Mouse (Mus musculus) NIH3T3 (cell line): Measurements from ENCODE around the gene Acp7.

Source experiments
- DNase-seq: peaks from one replicate; pipeline ENCODE4 v3.0.0-alpha.2; 2012; ENCODE audit warnings: low read depth

Acp7 gene

DNA sequence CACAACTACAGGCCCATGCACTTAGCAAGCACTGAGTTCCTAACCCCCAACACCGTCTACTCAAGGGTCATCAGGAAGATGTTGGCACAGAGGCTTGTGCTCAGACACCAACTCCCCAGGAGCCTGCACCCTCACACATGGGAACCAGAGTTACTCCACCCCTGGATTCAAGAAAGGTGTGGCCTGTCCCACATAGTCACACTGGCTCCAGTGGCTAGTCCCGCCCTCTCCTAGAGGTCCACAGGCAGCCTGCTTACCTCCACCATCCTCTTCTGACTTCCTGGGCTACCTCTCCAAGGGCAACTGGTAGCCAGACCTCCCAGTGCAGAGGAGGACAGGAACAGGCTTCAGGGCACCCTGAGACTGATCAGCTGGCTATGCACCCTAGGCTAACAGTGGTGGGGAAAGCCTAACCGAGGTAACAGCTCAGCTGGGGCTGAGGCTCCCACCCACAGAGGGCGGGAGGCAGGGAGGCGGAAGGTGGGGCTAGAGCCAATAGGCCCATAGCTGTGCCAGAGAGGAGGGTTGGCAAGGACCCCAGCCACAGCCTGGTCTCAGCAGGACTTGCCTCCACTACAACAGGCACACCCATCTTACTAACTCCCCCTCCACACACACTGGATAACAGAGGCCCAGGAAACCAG is 54.7 kb downstream of the Acp7 start:
- DNase-seq: peak; percentile 90

DNA sequence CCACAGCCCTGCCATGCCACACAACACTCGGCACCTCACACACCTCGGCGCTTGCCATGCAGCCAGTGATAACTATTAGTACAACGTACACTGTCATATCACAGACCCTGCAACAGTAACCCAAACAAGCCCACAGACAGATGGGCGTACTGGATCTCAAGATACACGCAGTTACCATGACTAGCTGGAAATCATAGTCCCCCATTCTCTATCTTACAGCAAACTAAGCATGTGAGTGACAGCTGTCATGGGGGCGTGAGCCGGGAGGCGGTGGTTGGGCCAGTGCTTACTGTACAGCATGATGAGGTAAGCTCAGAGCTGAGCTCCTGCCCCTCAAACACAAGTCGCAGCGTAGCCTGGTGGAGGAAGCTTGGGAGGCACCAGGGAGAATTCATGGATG is 55.5 kb downstream of the Acp7 start:
- no peak for DNase-seq

DNA sequence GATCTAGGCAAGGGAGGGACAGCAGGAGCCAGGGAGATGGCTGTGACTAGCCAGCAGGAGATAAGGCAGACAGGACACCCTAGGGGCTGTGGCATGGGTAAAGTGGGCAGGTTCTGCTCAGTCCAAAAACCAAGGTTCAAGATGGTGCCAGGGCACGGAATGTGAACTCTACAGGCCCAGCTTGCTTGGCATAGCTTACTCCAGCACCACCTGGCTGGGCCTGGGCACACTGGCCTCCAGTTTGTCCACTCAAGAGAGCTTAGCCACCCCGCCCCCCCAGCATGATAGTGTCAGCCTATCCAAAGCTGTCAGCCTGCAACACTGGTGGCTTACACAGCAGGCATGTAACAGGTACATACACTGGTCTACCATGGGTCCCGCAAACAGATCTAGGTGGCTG is 57.9 kb downstream of the Acp7 start:
- no peak for DNase-seq

DNA sequence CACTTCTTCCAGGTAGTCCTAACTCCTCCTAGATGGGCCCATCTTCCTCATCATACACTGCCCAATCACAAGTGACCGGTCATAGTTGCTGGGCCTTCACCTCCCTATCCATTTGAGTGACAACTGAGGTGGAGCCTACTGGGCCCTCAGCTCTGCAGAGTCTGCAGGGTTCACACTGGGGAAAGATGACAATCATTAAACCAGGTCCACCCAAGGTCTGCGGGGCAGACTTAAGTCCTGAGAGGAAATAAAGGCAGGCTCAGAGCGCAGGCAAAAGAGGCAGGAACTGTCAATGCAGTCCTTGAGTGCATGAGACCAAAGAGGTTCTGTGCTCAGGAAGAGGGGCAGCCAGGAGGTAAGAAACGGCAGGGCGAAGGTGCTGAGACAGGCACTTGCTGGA is 58.4 kb downstream of the Acp7 start:
- DNase-seq: no peak

DNA sequence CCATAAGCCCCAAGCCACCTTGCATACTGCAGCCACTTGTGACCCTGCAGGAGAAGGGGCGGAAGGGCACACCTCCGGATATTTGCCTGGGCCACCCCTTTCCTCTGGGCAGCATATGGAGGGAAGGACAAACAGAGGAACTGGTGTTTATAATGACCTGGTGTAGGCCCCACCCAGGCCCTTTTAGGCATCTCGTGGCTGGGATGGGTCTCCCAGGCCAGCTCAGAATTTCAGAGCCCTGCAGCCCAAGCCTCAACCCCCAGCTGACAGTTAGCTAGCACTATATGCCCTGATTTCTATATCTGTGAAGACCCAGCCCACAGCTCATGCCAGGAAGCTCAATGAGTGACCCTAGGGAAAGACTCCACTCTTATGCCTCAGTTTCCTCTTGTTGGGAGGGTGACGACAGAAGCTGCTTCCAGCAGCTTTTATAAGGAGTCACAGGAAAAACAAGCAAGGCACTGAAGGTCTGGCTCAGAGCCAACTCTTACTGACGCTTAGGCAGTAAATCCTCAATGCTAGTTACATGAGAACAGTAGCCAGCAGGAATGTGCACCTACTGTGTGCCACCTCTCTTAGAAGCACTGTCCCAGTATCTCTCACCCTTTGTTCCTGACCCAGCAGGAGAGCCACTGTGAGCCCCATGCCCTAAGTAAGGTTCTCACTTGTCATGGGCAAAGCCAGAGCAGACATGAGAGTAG is 60.0 kb downstream of the Acp7 start:
- peak; percentile 38 for DNase-seq

DNA sequence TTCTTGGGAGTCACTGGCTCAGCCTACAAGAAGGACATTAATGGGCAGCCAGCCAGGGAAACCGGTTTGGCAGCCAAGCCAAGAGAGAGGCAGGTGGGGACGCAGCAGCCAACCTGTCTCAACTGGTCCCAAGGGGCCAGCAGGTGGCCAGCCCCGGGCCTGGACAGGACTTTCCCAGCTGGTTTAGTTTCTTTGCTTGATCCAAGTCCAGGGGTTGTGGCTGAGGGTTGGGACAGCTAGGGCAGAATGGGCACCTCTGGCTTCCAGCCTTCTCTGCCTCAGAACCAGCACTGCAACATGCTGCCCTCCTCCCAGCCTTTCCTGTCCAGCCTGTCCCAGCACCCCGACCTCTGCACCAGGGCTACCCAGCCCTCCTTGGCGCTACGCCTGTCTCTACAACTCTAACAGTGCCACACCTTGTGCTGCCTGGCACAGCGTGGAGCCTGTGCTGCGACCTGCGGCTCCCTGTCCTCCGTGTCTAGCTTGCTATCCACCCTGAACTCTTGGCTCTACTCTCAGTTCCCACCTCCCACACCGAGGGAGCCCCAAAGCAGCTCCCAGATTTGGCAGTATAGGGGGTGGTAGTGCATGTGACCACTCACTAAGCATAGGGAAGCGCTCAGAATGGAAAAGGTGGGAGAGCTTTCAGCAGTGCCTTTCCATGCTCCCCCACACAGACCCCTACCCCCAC is 60.7 kb downstream of the Acp7 start:
- DNase-seq: peak; percentile 14

DNA sequence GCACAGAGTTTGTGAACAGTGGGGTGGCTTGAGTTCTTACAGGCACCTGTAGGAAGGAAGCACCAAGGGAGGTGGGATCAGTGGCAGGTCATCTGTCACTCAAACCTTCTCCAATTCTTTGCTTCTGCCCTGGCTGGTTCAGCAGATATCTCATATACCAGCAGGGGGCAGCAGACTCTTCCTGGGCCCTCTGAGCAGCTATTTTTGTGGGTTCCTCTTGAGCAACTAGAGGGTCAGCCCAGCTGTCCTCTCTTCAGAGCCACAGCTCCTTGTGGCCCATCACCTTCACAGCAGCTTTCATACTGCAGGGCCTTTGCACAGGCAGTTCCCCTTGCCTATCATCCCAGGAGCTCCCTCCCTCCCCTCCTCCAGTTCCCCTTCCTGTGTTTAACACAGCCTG is 62.9 kb downstream of the Acp7 start:
- peak; percentile 85 for DNase-seq

DNA sequence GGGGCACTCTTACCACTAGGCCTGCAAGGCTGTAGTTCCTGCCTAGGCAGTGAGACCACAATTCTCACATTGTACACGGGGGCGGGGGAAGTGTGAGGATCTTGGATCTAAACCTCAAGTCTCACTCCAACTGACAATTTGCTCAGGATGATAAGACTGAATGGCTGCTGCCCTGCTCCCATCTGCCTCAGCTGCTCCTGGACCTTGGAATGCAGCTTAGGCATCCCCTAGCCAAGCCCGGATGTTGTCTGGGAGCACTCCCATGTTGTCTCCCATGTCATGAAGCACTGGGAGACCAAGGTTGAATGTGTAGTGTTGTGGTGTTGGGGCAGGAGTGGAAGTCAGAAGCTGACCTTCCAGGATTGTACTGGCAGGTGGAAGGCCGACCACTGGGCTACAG is 63.6 kb downstream of the Acp7 start:
- DNase-seq: no peak

DNA sequence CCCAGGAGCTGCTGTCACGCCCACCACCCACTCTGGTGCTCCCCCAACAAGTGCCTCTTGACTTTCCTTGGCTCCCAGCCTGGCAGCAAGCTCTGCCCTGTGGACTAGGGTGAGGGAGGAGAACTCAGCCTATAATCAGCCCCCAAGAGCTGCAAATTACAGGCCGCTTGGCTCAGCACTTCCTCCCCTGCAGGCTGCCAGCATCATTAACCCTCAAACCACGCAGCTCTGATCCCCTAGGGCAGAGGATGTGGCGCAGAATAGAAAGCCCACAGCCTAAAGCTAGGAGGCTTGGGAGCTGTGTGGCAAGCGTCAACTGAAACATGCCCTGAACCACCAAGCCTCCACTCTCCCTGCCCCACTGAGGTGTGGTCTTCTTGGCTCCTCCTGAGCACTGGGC is 65.7 kb downstream of the Acp7 start:
- no peak for DNase-seq

DNA sequence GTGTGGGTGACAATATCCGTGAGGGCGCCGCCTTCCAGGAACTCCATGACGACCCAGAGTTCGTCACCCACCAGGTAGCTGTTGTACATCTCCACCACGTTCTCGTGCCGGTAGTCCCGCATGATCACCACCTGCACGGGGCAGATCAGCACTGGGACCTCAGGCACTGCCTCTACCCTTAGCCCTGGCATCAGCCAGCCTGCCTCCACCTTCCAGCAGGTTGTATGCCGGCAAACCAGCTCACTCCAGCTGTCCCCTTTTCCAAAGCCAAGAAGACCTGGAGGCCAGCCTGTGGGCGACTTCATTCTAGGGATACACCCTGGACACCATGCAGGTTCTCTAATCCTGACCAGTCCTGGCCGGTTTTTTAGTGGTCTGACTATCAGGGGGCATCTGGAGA is 68.2 kb downstream of the Acp7 start:
- DNase-seq: no peak

DNA sequence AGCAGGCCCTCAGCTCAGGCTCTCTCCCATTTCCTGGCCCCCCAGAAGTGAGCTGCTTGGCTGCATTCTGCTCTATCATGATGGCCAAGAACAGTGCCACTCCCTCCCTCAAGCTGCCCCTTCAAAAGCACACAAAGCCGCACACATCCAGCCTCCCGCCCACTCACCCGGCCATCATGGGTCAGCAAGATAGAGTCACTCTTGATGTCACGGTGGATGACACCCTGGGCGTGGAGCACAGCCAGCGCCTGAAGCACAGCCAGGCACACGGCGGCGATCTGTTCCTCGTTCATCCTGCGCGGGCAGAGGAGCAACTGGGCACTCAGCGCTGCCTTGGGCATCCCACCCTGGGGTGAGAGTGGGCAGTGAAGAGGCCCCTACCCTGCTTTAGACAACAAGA is 68.8 kb downstream of the Acp7 start:
- DNase-seq: no peak

DNA sequence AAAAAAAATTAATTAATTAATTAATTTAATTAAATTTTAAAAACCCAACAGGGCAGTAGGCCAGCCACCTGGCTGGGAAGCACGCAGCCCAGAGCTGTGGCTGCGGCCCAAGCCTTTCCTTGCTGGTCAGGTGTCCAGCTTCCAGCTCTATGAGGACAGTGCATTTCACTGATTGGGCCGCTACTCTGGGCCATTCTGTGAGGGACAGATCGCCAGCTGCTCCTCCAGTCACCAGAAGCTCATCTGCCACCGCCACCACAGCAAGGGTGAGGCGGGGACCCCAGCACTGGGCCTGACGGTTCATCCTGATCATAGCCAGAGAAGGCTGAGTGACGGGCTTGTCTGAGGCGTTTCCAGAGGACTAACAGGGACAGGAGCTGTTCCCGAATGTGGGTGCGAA is 69.2 kb downstream of the Acp7 start:
- DNase-seq: no peak

DNA sequence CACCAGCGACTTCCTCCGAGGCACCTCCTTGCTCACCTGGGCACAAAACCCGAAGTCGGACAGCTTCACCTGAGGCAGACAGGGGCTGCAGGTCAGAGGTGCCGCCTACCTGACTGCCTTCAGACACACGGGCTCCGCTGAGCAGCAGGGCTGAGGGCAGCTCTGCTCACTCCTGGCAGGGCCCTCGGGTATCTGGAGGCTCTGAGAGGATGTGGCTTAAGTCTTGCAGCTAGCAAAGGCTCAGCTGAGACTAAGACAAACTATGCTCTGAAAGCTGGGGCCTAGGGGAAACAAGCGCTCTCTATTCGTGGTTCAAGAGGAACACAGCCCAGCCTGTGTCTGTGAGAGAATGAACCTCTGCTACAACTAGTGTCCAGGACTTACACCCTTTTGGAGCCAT is 70.3 kb downstream of the Acp7 start:
- no peak for DNase-seq

DNA sequence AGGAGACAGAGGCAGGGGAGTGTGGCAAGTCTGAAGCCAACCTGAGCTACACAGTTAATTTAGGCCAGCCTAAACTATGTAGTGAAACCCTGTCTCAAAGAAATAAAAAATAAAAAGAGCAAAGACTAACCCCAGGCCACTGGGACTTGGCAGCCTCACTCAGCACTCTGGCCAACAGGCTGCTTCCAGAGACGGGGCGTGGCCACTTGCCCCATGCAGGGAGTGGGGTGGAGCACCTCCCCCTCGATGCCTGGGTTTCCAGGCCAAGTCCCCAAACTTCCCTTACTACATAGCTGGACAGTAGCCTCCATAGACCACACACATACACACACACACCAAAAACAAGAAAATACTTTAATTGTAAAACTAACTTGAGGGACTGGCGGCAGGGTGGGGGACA is 72.6 kb downstream of the Acp7 start:
- DNase-seq: peak; percentile 85

DNA sequence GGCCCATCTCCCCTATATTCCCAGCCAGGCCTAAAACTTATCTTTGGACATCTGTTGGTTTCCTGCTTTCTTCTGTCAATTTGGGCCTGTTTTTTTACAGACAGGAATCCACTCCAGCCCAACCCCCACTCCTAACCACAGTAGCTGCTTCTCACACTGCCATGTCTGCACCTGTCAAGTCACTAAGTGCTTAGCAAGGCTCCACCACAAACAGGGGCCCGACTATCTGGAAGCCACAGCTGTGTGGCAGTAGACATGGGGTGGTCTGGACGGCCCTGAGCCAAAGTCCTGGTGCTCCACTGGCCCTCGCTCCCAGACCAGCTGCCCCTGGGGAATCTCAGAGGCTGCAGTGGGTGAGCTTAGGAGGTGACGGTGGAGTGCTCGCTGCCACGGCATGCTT is 73.4 kb downstream of the Acp7 start:
- no peak for DNase-seq
